Mouse (Mus musculus): Measurements from ENCODE around the gene Itpk1. TPM values are rescaled to one million over a fixed set of nuclear protein-coding genes. Genes with fewer than 3 reads are reported as not detected.

The Itpk1 gene
- polyA plus RNA-seq, 3 experiments from 2014 or later, result 13.4 to 31.0 (median 14.1) TPM

GRCm38 (mm10) chr12:102550529-102550928 lies 154.2 kb downstream of the Itpk1 start:
- no peak for ATAC-seq

- ATAC-seq, result no peak
These were observed 159.6 kb downstream of the Itpk1 start for GRCm38 (mm10) chr12:102545122-102545521.

GRCm38 (mm10) chr12:102541168-102541567 lies 163.6 kb downstream of the Itpk1 start:
- no peak for ATAC-seq

GRCm38 (mm10) chr12:102540278-102540677 lies 164.5 kb downstream of the Itpk1 start:
- ATAC-seq, result no peak

- no peak for ATAC-seq
These were observed 168.9 kb downstream of the Itpk1 start for GRCm38 (mm10) chr12:102535796-102536195.

- ATAC-seq, result no peak
These were observed 176.7 kb downstream of the Itpk1 start for GRCm38 (mm10) chr12:102527989-102528388.

GRCm38 (mm10) chr12:102524760-102525159 lies 180.0 kb downstream of the Itpk1 start:
- ATAC-seq, result no peak

- no peak for ATAC-seq
These were observed 180.5 kb downstream of the Itpk1 start for GRCm38 (mm10) chr12:102524216-102524615.

- ATAC-seq, result no peak
These were observed 182.9 kb downstream of the Itpk1 start for GRCm38 (mm10) chr12:102521777-102522319.

- ATAC-seq, result no peak
These were observed 184.6 kb downstream of the Itpk1 start for GRCm38 (mm10) chr12:102519929-102520720.

Other genes starting within 250 kb of the Itpk1 start
- 10 to 100 TPM; 24.8 to 26.8 (median 25.1) TPM for gene Golga5, start 235.8 kb downstream of the Itpk1 start, polyA plus RNA-seq (2017; shearing (Covaris generic))
- under 1 TPM in 1 of 3 experiments, not detected in 2; 0.47 TPM for gene Chga, start 150.0 kb downstream of the Itpk1 start, polyA plus RNA-seq (2017; shearing (Covaris generic))
- gene Moap1, start 38.7 kb upstream of the Itpk1 start, polyA plus RNA-seq (2017; shearing (Covaris generic)), result 1 to 10 TPM; 4.7 to 6.9 (median 6.2) TPM
- 10 to 100 TPM in 1 of 3 experiments, 1 to 10 TPM in 2; 7.7 to 10.5 (median 9.7) TPM for gene Tmem251, start 38.8 kb upstream of the Itpk1 start, polyA plus RNA-seq (2017; shearing (Covaris generic))
- gene Gm28051, start 52.8 kb upstream of the Itpk1 start, polyA plus RNA-seq (2017; shearing (Covaris generic)), result not detected
- 10 to 100 TPM; 25.6 to 36.4 (median 26.0) TPM for gene Gon7, start 52.9 kb upstream of the Itpk1 start, polyA plus RNA-seq (2017; shearing (Covaris generic))
- 10 to 100 TPM; 22.6 to 27.0 (median 23.5) TPM for gene Ubr7, start 53.0 kb upstream of the Itpk1 start, polyA plus RNA-seq (2017; shearing (Covaris generic))
- gene Gm20604, start 53.7 kb upstream of the Itpk1 start, polyA plus RNA-seq (2017; shearing (Covaris generic)), result 10 to 100 TPM in 1 of 3 experiments, 1 to 10 TPM in 2; 6.8 to 11.4 (median 8.3) TPM
- 10 to 100 TPM in 2 of 3 experiments, 1 to 10 TPM in 1; 7.4 to 13.8 (median 10.4) TPM for gene Btbd7, start 173.5 kb upstream of the Itpk1 start, polyA plus RNA-seq (2017; shearing (Covaris generic))
- gene Cox8c, start 194.4 kb upstream of the Itpk1 start, polyA plus RNA-seq (2017; shearing (Covaris generic)), result not detected
- gene Unc79, start 243.9 kb upstream of the Itpk1 start, polyA plus RNA-seq (2017; shearing (Covaris generic)), result under 1 TPM; 0.19 to 0.38 (median 0.22) TPM